Mouse (Mus musculus): Measurements from ENCODE around the gene Gss. TPM values are rescaled to one million over a fixed set of nuclear protein-coding genes. Genes with fewer than 3 reads are reported as not detected.
"Not testable (repeated sequence)": the region's sequence is repeated elsewhere in the genome, so short reads cannot be mapped to it uniquely, and the experiment has no call there.

Gss gene
- polyA plus RNA-seq, 1 experiment from 2014 or later = 41.8 TPM

DNA sequence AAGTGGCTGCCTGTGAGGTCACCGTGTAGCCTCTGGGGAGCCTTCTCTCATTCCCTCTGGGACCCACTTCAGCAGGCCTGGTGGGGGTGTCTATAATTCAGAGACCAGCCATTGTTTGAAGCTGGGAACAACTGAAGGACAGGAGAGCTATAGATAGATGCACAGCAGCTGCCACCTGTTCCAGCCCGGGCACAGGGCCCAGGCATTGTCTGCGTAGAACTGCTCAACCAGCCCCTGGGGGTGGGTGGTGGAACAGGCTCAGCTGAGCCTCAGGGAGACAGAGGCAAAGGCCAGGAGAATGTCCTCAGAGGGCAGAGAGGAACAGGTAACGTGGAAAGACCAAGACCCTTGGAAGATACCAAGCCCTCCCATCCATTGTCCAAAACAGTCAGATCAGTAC lies 13.8 kb upstream of the Gss start:
- Histone ChIP-seq H3K4me3 (replicated peaks; ENCODE audit: low read length) (no peak overlapping the region), H3K4me2 (ENCODE audit: low read depth, low read length) (no peak overlapping the region), H3K27me3 (ENCODE audit: control insufficient read depth, insufficient read depth, low read length) (no peaks in the 10 kb centered on the region), H3K27ac (ENCODE audit: low read length) (no peak overlapping the region), H3K9ac (ENCODE audit: low read length) (no peak overlapping the region), H3K9me3 (replicated peaks; ENCODE audit: control insufficient read depth, low read length) (no peaks in the 10 kb centered on the region), H3K36me3 (ENCODE audit: control insufficient read depth, insufficient read depth, low read length) (no peaks in the 10 kb centered on the region), H3K4me1 (ENCODE audit: control insufficient read depth, insufficient read depth, low read length) (0 out of 2 replicates have a peak, but pooled peaks cover 6% of the 10 kb centered on the region)
- WGBS = 78% methylated on average over 4 of the region's 4 CpGs
- no peak for ATAC-seq (ENCODE audit: insufficient read depth, low FRiP score)

GRCm38 (mm10) chr2:155605236-155605589 lies 12.6 kb upstream of the Gss start:
- H3K4me3 ChIP-seq (replicated peaks; ENCODE audit: low read length); H3K27me3 ChIP-seq (ENCODE audit: control insufficient read depth, insufficient read depth, low read length); H3K36me3 ChIP-seq (ENCODE audit: control insufficient read depth, insufficient read depth, low read length); H3K4me1 ChIP-seq (ENCODE audit: control insufficient read depth, insufficient read depth, low read length); H3K27ac ChIP-seq (ENCODE audit: low read length); H3K9me3 ChIP-seq (replicated peaks; ENCODE audit: control insufficient read depth, low read length); H3K4me2 ChIP-seq (ENCODE audit: low read depth, low read length); H3K9ac ChIP-seq (ENCODE audit: low read length): not testable (repeated sequence)
- 68% methylated on average over 4 of the region's 4 CpGs for WGBS
- ATAC-seq (ENCODE audit: insufficient read depth, low FRiP score) = peak; percentile 39; the same call in 1 of the 2 replicates

DNA sequence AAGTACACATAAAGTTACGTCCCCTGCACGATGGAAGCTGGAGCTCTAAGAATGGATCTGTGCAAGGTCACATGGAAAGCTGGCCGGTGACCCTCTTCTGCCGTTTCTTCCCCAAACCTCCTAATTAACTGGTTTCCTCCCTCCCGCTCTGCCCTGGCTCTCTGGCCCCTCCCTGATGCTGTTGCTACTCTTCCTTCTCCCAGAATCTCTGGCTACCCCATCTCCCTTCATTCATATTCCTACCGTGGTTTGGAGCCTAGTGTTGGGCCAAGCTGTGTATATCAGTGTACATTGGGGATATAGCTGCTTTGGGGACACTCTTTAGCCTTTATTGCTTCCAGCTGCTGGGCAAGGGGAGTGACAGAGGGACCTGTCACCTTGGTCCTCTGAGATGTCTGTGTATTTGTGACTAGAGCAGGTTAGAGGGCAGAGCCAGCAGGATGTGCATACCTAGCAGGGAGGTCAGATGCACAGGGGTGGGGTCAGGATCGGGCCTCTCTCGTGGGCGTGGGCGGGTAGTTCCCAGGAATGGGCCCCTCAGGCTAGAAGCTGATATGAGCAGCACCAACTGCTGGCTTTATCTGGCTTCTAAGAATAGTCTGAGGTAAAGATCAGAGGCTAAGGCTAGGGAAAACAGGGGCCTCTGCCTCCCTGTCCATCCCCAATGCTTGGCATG lies 12.1 kb upstream of the Gss start:
- Histone ChIP-seq H3K4me1 (ENCODE audit: control insufficient read depth, insufficient read depth, low read length) (0 out of 2 replicates have a peak, but pooled peaks cover 6% of the 10 kb centered on the region), H3K9me3 (replicated peaks; ENCODE audit: control insufficient read depth, low read length) (no peaks in the 10 kb centered on the region), H3K27ac (ENCODE audit: low read length) (no peak overlapping the region), H3K4me3 (replicated peaks; ENCODE audit: low read length) (no peak overlapping the region), H3K36me3 (ENCODE audit: control insufficient read depth, insufficient read depth, low read length) (no peaks in the 10 kb centered on the region), H3K9ac (ENCODE audit: low read length) (no peak overlapping the region), H3K27me3 (ENCODE audit: control insufficient read depth, insufficient read depth, low read length) (no peaks in the 10 kb centered on the region), H3K4me2 (ENCODE audit: low read depth, low read length) (no peak overlapping the region)
- WGBS = 32% methylated on average over 10 of the region's 10 CpGs
- ATAC-seq (ENCODE audit: insufficient read depth, low FRiP score) = peak; percentile 87

GRCm38 (mm10) chr2:155603707-155604106 lies 11.1 kb upstream of the Gss start:
- Histone ChIP-seq H3K36me3 (ENCODE audit: control insufficient read depth, insufficient read depth, low read length) (no peaks in the 10 kb centered on the region), H3K9me3 (replicated peaks; ENCODE audit: control insufficient read depth, low read length) (no peaks in the 10 kb centered on the region), H3K4me1 (ENCODE audit: control insufficient read depth, insufficient read depth, low read length) (0 out of 2 replicates have a peak, but pooled peaks cover 6% of the 10 kb centered on the region), H3K4me2 (ENCODE audit: low read depth, low read length) (no peak overlapping the region), H3K27me3 (ENCODE audit: control insufficient read depth, insufficient read depth, low read length) (no peaks in the 10 kb centered on the region), H3K27ac (ENCODE audit: low read length) (no peak overlapping the region), H3K9ac (ENCODE audit: low read length) (no peak overlapping the region; the same call in 1 of the 2 replicates), H3K4me3 (replicated peaks; ENCODE audit: low read length) (no peak overlapping the region)
- ATAC-seq (ENCODE audit: insufficient read depth, low FRiP score) = peak; percentile 38; the same call in 1 of the 2 replicates
- WGBS = 58% methylated on average over 3 of the region's 3 CpGs

- no peak overlapping the region for H3K27ac ChIP-seq (ENCODE audit: low read length)
- WGBS = 78% methylated on average over 6 of the region's 6 CpGs
These were observed 2.9 kb upstream of the Gss start for GRCm38 (mm10) chr2:155595516-155595915.

GRCm38 (mm10) chr2:155592854-155593283 lies 259 bp upstream of the Gss start:
- 2% methylated on average over 9 of the region's 9 CpGs for WGBS
- ATAC-seq (ENCODE audit: insufficient read depth, low FRiP score) = no peak
- no peaks in the 10 kb centered on the region for H3K27me3 ChIP-seq (ENCODE audit: control insufficient read depth, insufficient read depth, low read length)

More at GRCm38 (mm10) chr2:155595516-155595915, 2.9 kb upstream of the Gss start:
- no peak overlapping the region for H3K4me3 ChIP-seq (replicated peaks; ENCODE audit: low read length)
- H3K9ac ChIP-seq (ENCODE audit: low read length) = no peak overlapping the region
- H3K4me1 ChIP-seq (ENCODE audit: control insufficient read depth, insufficient read depth, low read length) = peaks cover 14% of the 10 kb centered on the region
- no peak overlapping the region for H3K4me2 ChIP-seq (ENCODE audit: low read depth, low read length)
- no peaks in the 10 kb centered on the region for H3K27me3 ChIP-seq (ENCODE audit: control insufficient read depth, insufficient read depth, low read length)
- no peak for ATAC-seq (ENCODE audit: insufficient read depth, low FRiP score)
- H3K36me3 ChIP-seq (ENCODE audit: control insufficient read depth, insufficient read depth, low read length) = no peaks in the 10 kb centered on the region
- H3K9me3 ChIP-seq (replicated peaks; ENCODE audit: control insufficient read depth, low read length) = no peaks in the 10 kb centered on the region

DNA sequence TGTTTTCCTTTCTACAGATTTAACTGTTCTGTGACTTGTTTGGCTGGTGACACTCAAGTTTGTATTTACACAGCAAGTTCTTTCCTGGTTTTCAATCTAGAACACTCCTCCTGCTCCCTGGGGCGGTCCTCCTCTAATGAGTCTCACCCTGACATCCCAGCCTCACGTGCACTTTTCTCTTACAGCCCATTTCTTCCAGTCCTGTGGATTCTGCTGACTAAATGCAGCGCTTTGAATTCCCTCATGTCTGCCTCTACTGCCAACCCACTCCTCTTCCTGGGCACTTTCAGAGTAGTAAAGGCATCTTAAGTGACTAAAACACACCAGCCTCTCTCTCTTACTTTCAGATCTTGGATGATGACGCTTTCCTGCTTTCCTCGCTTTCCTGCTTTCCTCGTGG lies 934 bp downstream of the Gss start:
- Histone ChIP-seq H3K36me3 (ENCODE audit: control insufficient read depth, insufficient read depth, low read length) (no peaks in the 10 kb centered on the region), H3K27me3 (ENCODE audit: control insufficient read depth, insufficient read depth, low read length) (no peaks in the 10 kb centered on the region), H3K9me3 (replicated peaks; ENCODE audit: control insufficient read depth, low read length) (no peaks in the 10 kb centered on the region), H3K4me2 (ENCODE audit: low read depth, low read length) (peak overlapping the region; percentile 82), H3K27ac (ENCODE audit: low read length) (peak overlapping the region; percentile 85), H3K4me1 (ENCODE audit: control insufficient read depth, insufficient read depth, low read length) (peaks cover 14% of the 10 kb centered on the region), H3K4me3 (replicated peaks; ENCODE audit: low read length) (peak overlapping the region; percentile 61), H3K9ac (ENCODE audit: low read length) (peak overlapping the region; percentile 80)
- no peak for ATAC-seq (ENCODE audit: insufficient read depth, low FRiP score)
- WGBS = 2% methylated on average over 6 of the region's 6 CpGs

More at GRCm38 (mm10) chr2:155592854-155593283, 259 bp upstream of the Gss start:
- no peaks in the 10 kb centered on the region for H3K9me3 ChIP-seq (replicated peaks; ENCODE audit: control insufficient read depth, low read length)
- peaks cover 14% of the 10 kb centered on the region for H3K4me1 ChIP-seq (ENCODE audit: control insufficient read depth, insufficient read depth, low read length)
- H3K9ac ChIP-seq (ENCODE audit: low read length) = peak overlapping the region; percentile 76
- no peak overlapping the region for H3K27ac ChIP-seq (ENCODE audit: low read length)
- H3K36me3 ChIP-seq (ENCODE audit: control insufficient read depth, insufficient read depth, low read length) = no peaks in the 10 kb centered on the region
- peak overlapping the region; percentile 61 for H3K4me3 ChIP-seq (replicated peaks; ENCODE audit: low read length)
- peak overlapping the region; percentile 82 for H3K4me2 ChIP-seq (ENCODE audit: low read depth, low read length)

- Histone ChIP-seq H3K36me3 (ENCODE audit: control insufficient read depth, insufficient read depth, low read length) (no peaks in the 10 kb centered on the region), H3K9ac (ENCODE audit: low read length) (no peak overlapping the region), H3K27ac (ENCODE audit: low read length) (no peak overlapping the region; the same call in 1 of the 2 replicates), H3K4me2 (ENCODE audit: low read depth, low read length) (0 out of 2 replicates have a peak overlapping the region, but pooled peaks have one; percentile 82), H3K9me3 (replicated peaks; ENCODE audit: control insufficient read depth, low read length) (no peaks in the 10 kb centered on the region), H3K4me3 (replicated peaks; ENCODE audit: low read length) (no peak overlapping the region), H3K4me1 (ENCODE audit: control insufficient read depth, insufficient read depth, low read length) (peaks cover 14% of the 10 kb centered on the region), H3K27me3 (ENCODE audit: control insufficient read depth, insufficient read depth, low read length) (no peaks in the 10 kb centered on the region)
- no peak for ATAC-seq (ENCODE audit: insufficient read depth, low FRiP score)
- WGBS = 87% methylated on average over 2 of the region's 2 CpGs
These were observed 1.7 kb downstream of the Gss start for GRCm38 (mm10) chr2:155590876-155591275.

GRCm38 (mm10) chr2:155589521-155589920 lies 3.1 kb downstream of the Gss start:
- H3K27ac ChIP-seq (ENCODE audit: low read length) = peak overlapping the region; percentile 1; the same call in 1 of the 2 replicates

More at GRCm38 (mm10) chr2:155589521-155589920, 3.1 kb downstream of the Gss start:
- Histone ChIP-seq H3K4me1 (ENCODE audit: control insufficient read depth, insufficient read depth, low read length) (peaks cover 14% of the 10 kb centered on the region), H3K36me3 (ENCODE audit: control insufficient read depth, insufficient read depth, low read length) (no peaks in the 10 kb centered on the region), H3K4me2 (ENCODE audit: low read depth, low read length) (no peak overlapping the region), H3K4me3 (replicated peaks; ENCODE audit: low read length) (no peak overlapping the region), H3K9me3 (replicated peaks; ENCODE audit: control insufficient read depth, low read length) (no peaks in the 10 kb centered on the region), H3K9ac (ENCODE audit: low read length) (no peak overlapping the region), H3K27me3 (ENCODE audit: control insufficient read depth, insufficient read depth, low read length) (no peaks in the 10 kb centered on the region)
- 72% methylated on average over 6 of the region's 6 CpGs for WGBS
- no peak for ATAC-seq (ENCODE audit: insufficient read depth, low FRiP score)

Measured in stomach, embryonic 16.5 days (tissue).